Mouse (Mus musculus) embryonic facial prominence, embryonic 11.5 days (tissue): ENCODE data around the gene Clic6. TPM values are rescaled to one million over a fixed set of nuclear protein-coding genes. Genes with fewer than 3 reads are reported as not detected.

ENCODE experiments used
- ATAC-seq: fragments of 200-750 bp; cut with Nextera tagmentation; replicated peaks from 2 replicates; pipeline ENCODE4 v1.8.0; 2017; ENCODE audit warnings: low read depth; ENCODE audit not compliant: insufficient number of reproducible peaks, low FRiP score, low TSS enrichment
- DNase-seq: peaks from one replicate; pipeline ENCODE4 v3.0.0-alpha.2; 2015; ENCODE audit warnings: low spot score
- H3K27ac ChIP-seq: fragments of 300-500 bp; sonication (generic); replicated peaks from 2 replicates; pipeline ENCODE4 v1.5.1; 2014; ENCODE audit warnings: mild to moderate bottlenecking, low read depth, low read length, control low read depth
- H3K27me3 ChIP-seq: fragments of 300-500 bp; sonication (generic); 2 replicates; pipeline ENCODE4 v1.6.1; 2014; ENCODE audit warnings: mild to moderate bottlenecking, low read length, moderate library complexity, mixed read lengths; ENCODE audit not compliant: control insufficient read depth, insufficient read depth
- H3K36me3 ChIP-seq: fragments of 300-500 bp; sonication (generic); replicated peaks from 2 replicates; pipeline ENCODE4 v1.6.1; 2014; ENCODE audit warnings: low read depth, mild to moderate bottlenecking, low read length, moderate library complexity, mixed read lengths; ENCODE audit not compliant: control insufficient read depth, insufficient read depth
- H3K4me1 ChIP-seq: fragments of 300-500 bp; sonication (generic); 2 replicates; pipeline ENCODE4 v1.6.1; 2014; ENCODE audit warnings: low read length, mixed read lengths; ENCODE audit not compliant: control insufficient read depth, insufficient read depth
- H3K4me2 ChIP-seq: fragments of 300-500 bp; sonication (generic); 2 replicates; pipeline ENCODE4 v1.6.1; 2014; ENCODE audit warnings: low read depth, mild to moderate bottlenecking, control low read depth, low read length, moderate library complexity
- H3K4me3 ChIP-seq: fragments of 300-500 bp; sonication (generic); 2 replicates; pipeline ENCODE4 v1.5.1; 2014; ENCODE audit warnings: low read depth, low read length, control low read depth
- H3K9ac ChIP-seq: fragments of 300-500 bp; sonication (generic); replicated peaks from 2 replicates; pipeline ENCODE4 v1.6.1; 2014; ENCODE audit warnings: mild to moderate bottlenecking, control low read depth, low read length
- H3K9me3 ChIP-seq: fragments of 300-500 bp; sonication (generic); replicated peaks from 2 replicates; pipeline ENCODE4 v1.6.1; 2016; ENCODE audit warnings: mild to moderate bottlenecking, low read length, inconsistent platforms, mixed read lengths; ENCODE audit not compliant: control insufficient read depth
- WGBS: fragments of 180-500 bp; shearing (Covaris S2); extraction: QIAGEN DNeasy Blood & Tissue Kit; methylation state at CpG from one replicate; pipeline ENCODE4 v1.1.7; 2014; 5-methylcytosine and 5-hydroxymethylcytosine counted together
- polyA plus RNA-seq: library from polyadenylated mRNA; unstranded; fragments of >200 nt; fragmentation: Nextera tagmentation; extraction: Ambion mirVana; gene quantifications from 2 replicates; pipeline ENCODE4 v1.2.1, GENCODE M21; 2014

The Clic6 gene
- polyA plus RNA-seq, 1 experiment from 2014 or later: 1.2 TPM

GRCm38 (mm10) chr16:92449080-92449479 is 36.5 kb upstream of the Clic6 start:
- DNase-seq: no peak
- Histone ChIP-seq H3K27me3 (no peaks in the 10 kb centered on the region), H3K4me3 (no peak overlapping the region), H3K27ac (no peak overlapping the region), H3K36me3 (no peaks in the 10 kb centered on the region), H3K4me1 (no peaks in the 10 kb centered on the region), H3K4me2 (no peak overlapping the region), H3K9me3 (no peaks in the 10 kb centered on the region), H3K9ac (no peak overlapping the region)
- ATAC-seq: no peak
- 94% methylated on average over 14 of the region's 14 CpGs for WGBS

- Histone ChIP-seq H3K36me3 (no peaks in the 10 kb centered on the region), H3K4me1 (no peaks in the 10 kb centered on the region), H3K27ac (no peak overlapping the region), H3K9me3 (no peaks in the 10 kb centered on the region), H3K9ac (no peak overlapping the region), H3K27me3 (no peaks in the 10 kb centered on the region), H3K4me3 (no peak overlapping the region), H3K4me2 (no peak overlapping the region)
- ATAC-seq (no peak), DNase-seq (no peak)
- 86% methylated on average over 8 of the region's 8 CpGs for WGBS
Measured at GRCm38 (mm10) chr16:92450331-92450730, 35.2 kb upstream of the Clic6 start.

GRCm38 (mm10) chr16:92451516-92452072 is 33.9 kb upstream of the Clic6 start:
- Histone ChIP-seq H3K4me2 (no peak overlapping the region), H3K36me3 (no peaks in the 10 kb centered on the region), H3K4me1 (no peaks in the 10 kb centered on the region), H3K9ac (no peak overlapping the region), H3K4me3 (no peak overlapping the region), H3K27ac (no peak overlapping the region), H3K9me3 (no peaks in the 10 kb centered on the region), H3K27me3 (no peaks in the 10 kb centered on the region)
- no peak for ATAC-seq
- DNase-seq: no peak
- 92% methylated on average over 17 of the region's 17 CpGs for WGBS

GRCm38 (mm10) chr16:92452609-92453008 is 32.9 kb upstream of the Clic6 start:
- H3K36me3 ChIP-seq: no peaks in the 10 kb centered on the region
- WGBS: 52% methylated on average over 8 of the region's 8 CpGs
- no peak for ATAC-seq
- DNase-seq: no peak
- H3K9me3 ChIP-seq: no peaks in the 10 kb centered on the region
- H3K4me1 ChIP-seq: no peaks in the 10 kb centered on the region
- no peaks in the 10 kb centered on the region for H3K27me3 ChIP-seq
- H3K27ac ChIP-seq: no peak overlapping the region
- no peak overlapping the region for H3K4me3 ChIP-seq
- no peak overlapping the region for H3K9ac ChIP-seq
- no peak overlapping the region for H3K4me2 ChIP-seq

GRCm38 (mm10) chr16:92454002-92454401 is 31.5 kb upstream of the Clic6 start:
- no peak overlapping the region for H3K4me3 ChIP-seq
- no peaks in the 10 kb centered on the region for H3K9me3 ChIP-seq
- no peak for ATAC-seq
- no peaks in the 10 kb centered on the region for H3K36me3 ChIP-seq
- H3K27me3 ChIP-seq: no peaks in the 10 kb centered on the region
- DNase-seq: no peak
- no peaks in the 10 kb centered on the region for H3K4me1 ChIP-seq
- WGBS: 92% methylated on average over 7 of the region's 7 CpGs
- H3K4me2 ChIP-seq: no peak overlapping the region
- H3K27ac ChIP-seq: no peak overlapping the region
- H3K9ac ChIP-seq: no peak overlapping the region

- Histone ChIP-seq H3K27me3 (no peaks in the 10 kb centered on the region), H3K4me2 (no peak overlapping the region), H3K9me3 (no peaks in the 10 kb centered on the region), H3K27ac (no peak overlapping the region), H3K4me3 (no peak overlapping the region), H3K4me1 (no peaks in the 10 kb centered on the region), H3K9ac (no peak overlapping the region), H3K36me3 (no peaks in the 10 kb centered on the region)
- ATAC-seq (no peak), DNase-seq (no peak)
- 90% methylated on average over 18 of the region's 18 CpGs for WGBS
Measured at GRCm38 (mm10) chr16:92454495-92454894, 31.0 kb upstream of the Clic6 start.

GRCm38 (mm10) chr16:92455488-92455887 is 30.0 kb upstream of the Clic6 start:
- H3K4me2 ChIP-seq: no peak overlapping the region
- ATAC-seq (no peak), DNase-seq (no peak)
- H3K36me3 ChIP-seq: no peaks in the 10 kb centered on the region
- H3K9me3 ChIP-seq: no peaks in the 10 kb centered on the region
- H3K4me1 ChIP-seq: no peaks in the 10 kb centered on the region
- H3K27me3 ChIP-seq: no peaks in the 10 kb centered on the region
- H3K27ac ChIP-seq: no peak overlapping the region
- WGBS: 59% methylated on average over 8 of the region's 8 CpGs
- no peak overlapping the region for H3K4me3 ChIP-seq
- no peak overlapping the region for H3K9ac ChIP-seq

GRCm38 (mm10) chr16:92455969-92456368 is 29.6 kb upstream of the Clic6 start:
- H3K4me2 ChIP-seq: no peak overlapping the region
- no peak for ATAC-seq
- WGBS: 85% methylated on average over 5 of the region's 5 CpGs
- H3K36me3 ChIP-seq: no peaks in the 10 kb centered on the region
- H3K4me3 ChIP-seq: no peak overlapping the region
- H3K4me1 ChIP-seq: no peaks in the 10 kb centered on the region
- H3K9ac ChIP-seq: no peak overlapping the region
- no peaks in the 10 kb centered on the region for H3K9me3 ChIP-seq
- no peak for DNase-seq
- no peaks in the 10 kb centered on the region for H3K27me3 ChIP-seq
- H3K27ac ChIP-seq: no peak overlapping the region
